Mouse (Mus musculus): ENCODE data around the gene Bpifb9b. TPM values are rescaled to one million over a fixed set of nuclear protein-coding genes. Genes with fewer than 3 reads are reported as not detected.

Bpifb9b gene
- total RNA-seq, 1 experiment from 2014 or later: not detected

Other genes with a start within 250 kb of the Bpifb9b start
- not detected in 2 replicates for gene Bpifa3, start 176.9 kb upstream of the Bpifb9b start, total RNA-seq (2017)
- not detected in 2 replicates for gene Bpifa1, start 164.3 kb upstream of the Bpifb9b start, total RNA-seq (2017)
- gene Bpifa5, start 144.6 kb upstream of the Bpifb9b start, total RNA-seq (2017): not detected in 2 replicates
- not detected in 2 replicates for gene Bpifb1, start 116.4 kb upstream of the Bpifb9b start, total RNA-seq (2017)
- gene Bpifb5, start 83.5 kb upstream of the Bpifb9b start, total RNA-seq (2017): 2.9 and 3.3 TPM in 2 replicates
- not detected in 2 replicates for gene Bpifb9a, start 49.4 kb upstream of the Bpifb9b start, total RNA-seq (2017)
- 22.8 and 26.2 TPM in 2 replicates for gene Cdk5rap1, start 65.8 kb downstream of the Bpifb9b start, total RNA-seq (2017)
- 0.69 TPM in 1 of 2 replicates, not detected in the other for gene Snta1, start 100.9 kb downstream of the Bpifb9b start, total RNA-seq (2017)
- 25.0 and 26.6 TPM in 2 replicates for gene Cbfa2t2, start 129.3 kb downstream of the Bpifb9b start, total RNA-seq (2017)
- gene 1700003F12Rik, start 239.9 kb downstream of the Bpifb9b start, total RNA-seq (2017): not detected in 2 replicates
- gene Actl10, start 244.5 kb downstream of the Bpifb9b start, total RNA-seq (2017): not detected in 2 replicates

Data from hematopoietic stem cell, adult 5-6 weeks (primary cell).